Mouse (Mus musculus) liver, adult 2 months (tissue): ENCODE results near the gene Il17f. TPM values are rescaled to one million over a fixed set of nuclear protein-coding genes. Genes with fewer than 3 reads are reported as not detected.

Source experiments
- DNase-seq: peaks from one replicate; pipeline ENCODE4 v3.0.0-alpha.2; 2011; ENCODE audit warnings: low read depth, low spot score; ENCODE audit errors: extremely low read depth
- H3K27ac ChIP-seq: fragments of 200-500 bp; replicated peaks from 2 replicates; pipeline ENCODE4 v1.5.1; 2012; ENCODE audit warnings: low read depth, mild to moderate bottlenecking, control low read depth, inconsistent platforms, low read length; ENCODE audit not compliant: insufficient read depth
- H3K27me3 ChIP-seq: fragments of 200-500 bp; 2 replicates; pipeline ENCODE4 v1.6.1; 2012; ENCODE audit warnings: mild to moderate bottlenecking, moderate library complexity, low read length, inconsistent platforms; ENCODE audit not compliant: control insufficient read depth, insufficient read depth
- H3K36me3 ChIP-seq: fragments of 200-500 bp; 2 replicates; pipeline ENCODE4 v1.6.1; 2012; ENCODE audit warnings: low read length, inconsistent platforms; ENCODE audit not compliant: control insufficient read depth, insufficient read depth
- H3K4me1 ChIP-seq: fragments of 200-500 bp; 2 replicates; pipeline ENCODE4 v1.6.1; 2011; ENCODE audit warnings: low read length; ENCODE audit not compliant: control insufficient read depth, insufficient read depth
- H3K4me3 ChIP-seq: fragments of 200-500 bp; 2 replicates; pipeline ENCODE4 v1.5.1; 2011; ENCODE audit warnings: low read depth, mild to moderate bottlenecking, control low read depth, low read length, moderate library complexity; ENCODE audit not compliant: insufficient read depth
- H3K79me2 ChIP-seq: fragments of 200-500 bp; 2 replicates; pipeline ENCODE4 v1.6.1; 2012; ENCODE audit warnings: inconsistent platforms, mild to moderate bottlenecking, low read length, moderate library complexity; ENCODE audit not compliant: control insufficient read depth, insufficient read depth
- H3K9ac ChIP-seq: fragments of 200-500 bp; 2 replicates; pipeline ENCODE4 v1.6.1; 2012; ENCODE audit warnings: low read depth, mild to moderate bottlenecking, control low read depth, inconsistent platforms, low read length
- CTCF ChIP-seq: fragments of 200-500 bp; IDR thresholded peaks from 2 replicates; pipeline ENCODE4 v1.5.1; 2011; ENCODE audit warnings: low read depth, low read length, control low read depth
- POLR2A ChIP-seq: fragments of 200-500 bp; IDR thresholded peaks from 2 replicates; pipeline ENCODE4 v1.6.1; 2011; ENCODE audit warnings: low read length, control low read depth; ENCODE audit not compliant: insufficient read depth; ENCODE audit errors: extremely low read depth
- WGBS: fragments of 180-500 bp; shearing (Covaris S2); methylation state at CpG from one replicate; pipeline ENCODE4 v1.1.7; 2018; 5-methylcytosine and 5-hydroxymethylcytosine counted together
- polyA plus RNA-seq: library from polyadenylated mRNA; depleted of rRNA; stranded (reverse); fragments of >200 nt; gene quantifications from 2 replicates; pipeline ENCODE4 v1.2.3, GENCODE M21; 2012
- total RNA-seq: library from RNA; depleted of rRNA; stranded (reverse); fragments of >200 nt; gene quantifications from 2 replicates; pipeline ENCODE4 v1.2.3, GENCODE M21; 2014

Gene Il17f
- total and polyA plus RNA-seq, 2 experiments: not detected

- Histone ChIP-seq H3K4me1 (no peaks in the 10 kb centered on the region), H3K9ac (no peak overlapping the region), H3K27me3 (no peaks in the 10 kb centered on the region), H3K79me2 (no peaks in the 10 kb centered on the region), H3K36me3 (no peaks in the 10 kb centered on the region), H3K27ac (no peak overlapping the region), H3K4me3 (no peak overlapping the region)
- no peak for TF ChIP-seq POLR2A
- no peak for TF ChIP-seq CTCF
- WGBS: 93% methylated on average over 2 of the region's 2 CpGs
- no peak for DNase-seq
Observed at GRCm38 (mm10) chr1:20828061-20828460, 37.6 kb upstream of the Il17f start.

DNA sequence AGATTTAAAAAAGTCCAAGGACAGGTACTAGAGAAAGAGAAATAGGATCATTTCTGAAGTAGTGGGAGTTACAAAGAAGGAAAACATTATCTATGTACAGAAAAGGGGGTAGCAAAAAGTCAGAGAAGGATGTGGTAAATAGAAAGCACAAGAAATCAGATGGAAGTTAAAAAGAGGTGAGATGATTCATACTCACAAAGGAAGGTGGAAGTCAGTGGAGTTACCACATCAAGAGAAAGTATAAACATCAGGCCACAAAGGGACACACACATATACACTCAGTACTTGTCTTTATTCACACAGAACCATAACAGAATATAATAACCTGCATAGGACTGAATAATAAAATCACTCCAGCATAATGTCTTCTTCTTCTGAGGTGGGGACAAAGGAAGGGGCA lies 34.6 kb upstream of the Il17f start:
- DNase-seq: no peak
- TF ChIP-seq CTCF: no peak
- TF ChIP-seq POLR2A: no peak
- no peak overlapping the region for H3K4me3 ChIP-seq
- no peaks in the 10 kb centered on the region; the same call in 1 of the 2 replicates for H3K4me1 ChIP-seq
- H3K9ac ChIP-seq: no peak overlapping the region
- no peak overlapping the region for H3K27ac ChIP-seq
- no peaks in the 10 kb centered on the region for H3K36me3 ChIP-seq
- H3K79me2 ChIP-seq: no peaks in the 10 kb centered on the region
- H3K27me3 ChIP-seq: no peaks in the 10 kb centered on the region

- Histone ChIP-seq H3K9ac (no peak overlapping the region), H3K4me3 (no peak overlapping the region), H3K27me3 (no peaks in the 10 kb centered on the region), H3K36me3 (no peaks in the 10 kb centered on the region), H3K27ac (no peak overlapping the region), H3K4me1 (peaks cover 2% of the 10 kb centered on the region), H3K79me2 (no peaks in the 10 kb centered on the region)
- 91% methylated on average over 2 of the region's 2 CpGs for WGBS
- TF ChIP-seq CTCF (no peak), POLR2A (no peak)
- DNase-seq: no peak
Observed at GRCm38 (mm10) chr1:20823906-20824305, 33.5 kb upstream of the Il17f start.

- 77% methylated on average over 4 of the region's 4 CpGs for WGBS
- H3K9ac ChIP-seq: no peak overlapping the region
Observed at GRCm38 (mm10) chr1:20823471-20823870, 33.1 kb upstream of the Il17f start.

GRCm38 (mm10) chr1:20820959-20821358 lies 30.5 kb upstream of the Il17f start:
- TF ChIP-seq CTCF: no peak
- TF ChIP-seq POLR2A: no peak
- Histone ChIP-seq H3K79me2 (no peaks in the 10 kb centered on the region), H3K36me3 (no peaks in the 10 kb centered on the region), H3K4me1 (peaks cover 2% of the 10 kb centered on the region), H3K27ac (no peak overlapping the region), H3K9ac (no peak overlapping the region), H3K27me3 (no peaks in the 10 kb centered on the region), H3K4me3 (no peak overlapping the region)
- DNase-seq: no peak
- 83% methylated on average over 4 of the region's 4 CpGs for WGBS

More at GRCm38 (mm10) chr1:20823471-20823870, 33.1 kb upstream of the Il17f start:
- DNase-seq: no peak
- Histone ChIP-seq H3K27me3 (no peaks in the 10 kb centered on the region), H3K36me3 (no peaks in the 10 kb centered on the region), H3K79me2 (no peaks in the 10 kb centered on the region), H3K4me3 (no peak overlapping the region), H3K27ac (no peak overlapping the region), H3K4me1 (peaks cover 2% of the 10 kb centered on the region)
- no peak for TF ChIP-seq CTCF
- no peak for TF ChIP-seq POLR2A

- H3K9ac ChIP-seq: peak within 1 kb of the TSS; percentile 37
- under 1% methylated on average over 52 of the region's 52 CpGs for WGBS
Observed at GRCm38 (mm10) chr1:20819771-20820605, 29.6 kb upstream of the Il17f start, which contains the start of gene Mcm3. Mcm3 (minus strand) TSS chr1:20820312.

More at GRCm38 (mm10) chr1:20819771-20820605, 29.6 kb upstream of the Il17f start, which contains the start of gene Mcm3:
- H3K36me3 ChIP-seq: 0 out of 2 replicates have a peak, but pooled peaks cover 2% of the 10 kb centered on the region
- H3K79me2 ChIP-seq: no peaks in the 10 kb centered on the region
- H3K4me3 ChIP-seq: peak within 1 kb of the TSS; percentile 59
- TF ChIP-seq CTCF (no peak), POLR2A (no peak)
- H3K27ac ChIP-seq: no peak within 1 kb of the TSS
- peak; percentile 97 for DNase-seq
- H3K4me1 ChIP-seq: peaks cover 2% of the 10 kb centered on the region
- H3K27me3 ChIP-seq: no peaks in the 10 kb centered on the region
